Mouse (Mus musculus) gastrocnemius, adult 18-20 months (tissue): ENCODE data around the gene Sorcs1. TPM values are rescaled to one million over a fixed set of nuclear protein-coding genes. Genes with fewer than 3 reads are reported as not detected.

Experiments used
- DNase-seq: peaks from one replicate; pipeline ENCODE4 v3.0.0; 2021; ENCODE audit warnings: low spot score
- microRNA-seq: library from miRNA; unstranded; fragments of <30 nt; microRNA quantifications from one replicate; pipeline ENCODE4 v1.2.0, GENCODE M21; 2021
- total RNA-seq, 2 experiments: library from RNA; stranded (reverse); gene quantifications; 2 replicates each; pipeline ENCODE4 v1.2.3; 2021

Sorcs1 gene
- total RNA-seq, 2 experiments from 2014 or later, result 0.96 to 2.5 TPM

- no peak for DNase-seq
Observed at GRCm38 (mm10) chr19:50220476-50220875, 458.0 kb downstream of the Sorcs1 start.

GRCm38 (mm10) chr19:50214466-50215228 lies 463.8 kb downstream of the Sorcs1 start:
- no peak for DNase-seq

GRCm38 (mm10) chr19:50210456-50210855 lies 468.0 kb downstream of the Sorcs1 start:
- DNase-seq, result no peak

- no peak for DNase-seq
Observed at GRCm38 (mm10) chr19:50204341-50204740, 474.1 kb downstream of the Sorcs1 start.

GRCm38 (mm10) chr19:50196592-50196991 lies 481.9 kb downstream of the Sorcs1 start:
- no peak for DNase-seq

GRCm38 (mm10) chr19:50185769-50186715 lies 492.4 kb downstream of the Sorcs1 start:
- no peak for DNase-seq

- peak; percentile 5 for DNase-seq
Observed at GRCm38 (mm10) chr19:50184901-50185623, 493.4 kb downstream of the Sorcs1 start.

GRCm38 (mm10) chr19:50178851-50179250 lies 499.6 kb downstream of the Sorcs1 start:
- no peak for DNase-seq

- no peak for DNase-seq
Observed at GRCm38 (mm10) chr19:50178151-50178550, 500.3 kb downstream of the Sorcs1 start.

GRCm38 (mm10) chr19:50171849-50172248 lies 506.6 kb downstream of the Sorcs1 start:
- no peak for DNase-seq

GRCm38 (mm10) chr19:50151111-50151510 lies 527.3 kb downstream of the Sorcs1 start:
- DNase-seq, result no peak

- DNase-seq, result no peak
Observed at GRCm38 (mm10) chr19:50145919-50146318, 532.5 kb downstream of the Sorcs1 start.

GRCm38 (mm10) chr19:50141853-50142252 lies 536.6 kb downstream of the Sorcs1 start:
- no peak for DNase-seq

- DNase-seq, result no peak
Observed at GRCm38 (mm10) chr19:50134656-50135055, 543.8 kb downstream of the Sorcs1 start.

- no peak for DNase-seq
Observed at GRCm38 (mm10) chr19:50105842-50106585, 572.4 kb downstream of the Sorcs1 start.

Small RNA genes within 50 kb of the gene (microRNA-seq; reads per million reads assigned to microRNA genes)
- gene Gm27749, result not detected
